Mouse (Mus musculus) heart, postnatal 0 days (tissue): ENCODE data around the gene Emid1. TPM values are rescaled to one million over a fixed set of nuclear protein-coding genes. Genes with fewer than 3 reads are reported as not detected.

Experiments
- ATAC-seq: fragments of 200-750 bp; cut with Nextera tagmentation; 2 replicates; pipeline ENCODE4 v1.8.0; 2017; ENCODE audit warnings: low read depth, moderate number of reproducible peaks, moderate library complexity; ENCODE audit not compliant: insufficient read depth
- DNase-seq: peaks from one replicate; pipeline ENCODE4 v3.0.0-alpha.2; 2016; ENCODE audit warnings: low spot score
- H3K27ac ChIP-seq: fragments of 300-500 bp; sonication (generic); 2 replicates; pipeline ENCODE4 v1.5.1; 2014; ENCODE audit warnings: low read depth, mild to moderate bottlenecking
- H3K27me3 ChIP-seq: fragments of 300-500 bp; sonication (generic); 2 replicates; pipeline ENCODE4 v1.6.1; 2014; ENCODE audit warnings: low read length, mixed read lengths; ENCODE audit not compliant: control insufficient read depth, insufficient read depth
- H3K36me3 ChIP-seq: fragments of 300-500 bp; sonication (generic); replicated peaks from 2 replicates; pipeline ENCODE4 v1.6.1; 2014; ENCODE audit warnings: low read length, mixed read lengths; ENCODE audit not compliant: control insufficient read depth, insufficient read depth
- H3K4me1 ChIP-seq: fragments of 300-500 bp; sonication (generic); 2 replicates; pipeline ENCODE4 v1.6.1; 2014; ENCODE audit warnings: antibody characterized with exemption; ENCODE audit not compliant: control insufficient read depth, insufficient read depth
- H3K4me2 ChIP-seq: fragments of 300-500 bp; sonication (generic); 2 replicates; pipeline ENCODE4 v1.6.1; 2014; ENCODE audit warnings: low read depth, mild to moderate bottlenecking, low read length, moderate library complexity
- H3K4me3 ChIP-seq: fragments of 300-500 bp; sonication (generic); 2 replicates; pipeline ENCODE4 v1.5.1; 2014; ENCODE audit warnings: low read depth, low read length
- H3K9ac ChIP-seq: fragments of 300-500 bp; sonication (generic); replicated peaks from 2 replicates; pipeline ENCODE4 v1.6.1; 2014; ENCODE audit warnings: low read depth, low read length, mixed read lengths
- H3K9me3 ChIP-seq: fragments of 300-500 bp; sonication (generic); replicated peaks from 2 replicates; pipeline ENCODE4 v1.6.1; 2016; ENCODE audit warnings: low read length; ENCODE audit not compliant: control insufficient read depth
- CTCF ChIP-seq: IDR thresholded peaks from 2 replicates; pipeline ENCODE4 v1.5.1; 2016; ENCODE audit warnings: antibody characterized with exemption, control low read depth, low read depth
- EP300 ChIP-seq: IDR thresholded peaks from 2 replicates; pipeline ENCODE4 v1.6.1; 2016; ENCODE audit warnings: antibody characterized with exemption, low read depth
- WGBS: fragments of 180-500 bp; shearing (Covaris S2); extraction: QIAGEN DNeasy Blood & Tissue Kit; methylation state at CpG from one replicate; pipeline ENCODE4 v1.1.7; 2014; 5-methylcytosine and 5-hydroxymethylcytosine counted together
- polyA plus RNA-seq: library from polyadenylated mRNA; unstranded; fragments of >200 nt; fragmentation: Nextera tagmentation; extraction: Ambion mirVana; gene quantifications from 2 replicates; pipeline ENCODE4 v1.2.1, GENCODE M21; 2015
- total RNA-seq: library from RNA; depleted of rRNA; stranded (reverse); fragments of >200 nt; gene quantifications from 2 replicates; pipeline ENCODE4 v1.2.3, GENCODE M21; 2014; ENCODE audit warnings: low replicate concordance

Emid1 gene
- total and polyA plus RNA-seq, 2 experiments from 2014 or later, result 4.4 to 8.5 TPM

- Histone ChIP-seq H3K36me3 (no peaks in the 10 kb centered on the region), H3K27me3 (peaks cover 46% of the 10 kb centered on the region), H3K9ac (peak overlapping the region; percentile 31; the same call in 1 of the 2 replicates), H3K4me2 (peak overlapping the region; percentile 69), H3K27ac (peak overlapping the region; percentile 44; the same call in 1 of the 2 replicates), H3K4me3 (peak overlapping the region; percentile 40), H3K4me1 (peaks cover 37% of the 10 kb centered on the region), H3K9me3 (no peaks in the 10 kb centered on the region)
- no peak for TF ChIP-seq CTCF
- 0 out of 2 replicates have a peak, but pooled peaks have one; percentile 20 for TF ChIP-seq EP300
- DNase-seq (peak; percentile 86), ATAC-seq (peak; percentile 59)
- whole genome bisulfite sequencing, result 4% methylated on average over 60 of the region's 62 CpGs
Observed at GRCm38 (mm10) chr11:5061413-5062139, 90.5 kb downstream of the Emid1 start.

GRCm38 (mm10) chr11:5060756-5061412 lies 91.2 kb downstream of the Emid1 start:
- Histone ChIP-seq H3K36me3 (no peaks in the 10 kb centered on the region), H3K4me1 (peaks cover 37% of the 10 kb centered on the region), H3K4me2 (peak overlapping the region; percentile 69), H3K9me3 (no peaks in the 10 kb centered on the region), H3K27ac (no peak overlapping the region), H3K4me3 (peak overlapping the region; percentile 40), H3K9ac (0 out of 2 replicates have a peak overlapping the region, but pooled peaks have one; percentile 31), H3K27me3 (peaks cover 46% of the 10 kb centered on the region)
- 73% methylated on average over 28 of the region's 28 CpGs for WGBS
- DNase-seq (no peak), ATAC-seq (no peak)
- TF ChIP-seq EP300 (no peak), CTCF (no peak)

GRCm38 (mm10) chr11:5059704-5060156 lies 92.3 kb downstream of the Emid1 start:
- peak; percentile 77 for TF ChIP-seq CTCF
- TF ChIP-seq EP300, result no peak
- no peak for DNase-seq
- Histone ChIP-seq H3K9ac (no peak overlapping the region), H3K27me3 (peaks cover 46% of the 10 kb centered on the region), H3K27ac (no peak overlapping the region), H3K36me3 (no peaks in the 10 kb centered on the region), H3K4me3 (no peak overlapping the region), H3K4me1 (peaks cover 37% of the 10 kb centered on the region), H3K4me2 (no peak overlapping the region), H3K9me3 (no peaks in the 10 kb centered on the region)
- ATAC-seq, result no peak
- 11% methylated on average over 27 of the region's 27 CpGs for WGBS

GRCm38 (mm10) chr11:5059230-5059629 lies 92.8 kb downstream of the Emid1 start:
- WGBS, result 29% methylated on average over 14 of the region's 14 CpGs
- DNase-seq (no peak), ATAC-seq (no peak)
- Histone ChIP-seq H3K4me2 (no peak overlapping the region), H3K36me3 (no peaks in the 10 kb centered on the region), H3K4me1 (peaks cover 36% of the 10 kb centered on the region), H3K9ac (no peak overlapping the region), H3K4me3 (no peak overlapping the region), H3K27ac (no peak overlapping the region), H3K9me3 (no peaks in the 10 kb centered on the region), H3K27me3 (peaks cover 46% of the 10 kb centered on the region)
- TF ChIP-seq EP300 (no peak), CTCF (no peak)

- Histone ChIP-seq H3K9ac (no peak overlapping the region), H3K27me3 (peaks cover 46% of the 10 kb centered on the region), H3K4me2 (no peak overlapping the region), H3K4me3 (no peak overlapping the region), H3K27ac (no peak overlapping the region), H3K9me3 (no peaks in the 10 kb centered on the region), H3K36me3 (no peaks in the 10 kb centered on the region), H3K4me1 (peaks cover 32% of the 10 kb centered on the region)
- no peak for DNase-seq
- no peak for ATAC-seq
- whole genome bisulfite sequencing, result 32% methylated on average over 9 of the region's 9 CpGs
- TF ChIP-seq CTCF (no peak), EP300 (no peak)
Observed at GRCm38 (mm10) chr11:5058783-5059182, 93.3 kb downstream of the Emid1 start.
